In the genomic region with DNA sequence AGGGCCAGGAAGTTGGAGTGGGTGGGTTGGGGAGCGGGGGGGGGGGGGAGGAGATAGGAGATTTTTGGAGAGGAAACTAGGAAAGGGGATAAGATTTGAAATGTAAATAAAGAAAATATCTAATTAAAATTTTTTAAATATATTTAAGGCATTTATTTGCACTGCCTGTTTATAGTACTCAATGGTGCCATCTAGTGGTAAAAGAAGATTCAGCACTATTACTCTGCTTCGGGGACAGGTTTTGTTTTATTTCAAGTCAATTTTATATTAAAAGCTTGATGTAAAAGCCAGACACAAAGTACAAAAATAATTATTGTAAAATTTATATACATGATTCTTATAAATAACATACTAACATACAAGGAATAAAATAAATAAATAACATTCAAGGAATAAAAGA, we compare ENCODE assay signal across 8 mouse cellular contexts.
DNase-seq lines count a peak whose midpoint lies in the region; ATAC-seq and TF ChIP-seq lines count a peak whose summit lies in the region.

No protein-coding gene starts in this region.

- no peak for ATAC-seq in liver, postnatal 0 days
- ATAC-seq in liver, embryonic 11.5 days (replicated peaks; ENCODE audit: low FRiP score): no peak

- H3K27ac ChIP-seq in gastrocnemius, adult 2 months: no peak overlapping the region
- H3K27ac ChIP-seq in liver, postnatal 0 days (ENCODE audit: low read depth): no peak overlapping the region
- H3K27ac ChIP-seq in liver, embryonic 11.5 days (ENCODE audit: low read depth, low read length): no peak overlapping the region

- no peak overlapping the region for H3K4me3 ChIP-seq in gastrocnemius, adult 2 months
- no peak overlapping the region for H3K4me3 ChIP-seq in liver, postnatal 0 days (ENCODE audit: low read depth, low read length)
- H3K4me3 ChIP-seq in liver, embryonic 11.5 days (ENCODE audit: low read depth, low read length): no peak overlapping the region

- no peaks in the 10 kb centered on the region for H3K27me3 ChIP-seq in liver, postnatal 0 days (ENCODE audit: insufficient read depth, low read length)
- H3K27me3 ChIP-seq in liver, embryonic 11.5 days (replicated peaks; ENCODE audit: control insufficient read depth, insufficient read depth, low read length): no peaks in the 10 kb centered on the region

- 51% methylated on average over 2 of the region's 2 CpGs for WGBS in liver, postnatal 0 days (ENCODE audit: insufficient replicate concordance)
- 54% methylated on average over 2 of the region's 2 CpGs for WGBS in liver, embryonic 11.5 days

- no peak for TF ChIP-seq EP300 in liver, postnatal 0 days (IDR thresholded peaks at IDR 0.05; ENCODE audit: low read depth)

- H3K9ac ChIP-seq in liver, postnatal 0 days (replicated peaks): no peak overlapping the region
- no peak overlapping the region for H3K9ac ChIP-seq in liver, embryonic 11.5 days (ENCODE audit: low read depth, low read length)

- no peaks in the 10 kb centered on the region for H3K9me3 ChIP-seq in liver, postnatal 0 days (ENCODE audit: low read length)
- no peaks in the 10 kb centered on the region for H3K9me3 ChIP-seq in liver, embryonic 11.5 days (ENCODE audit: control insufficient read depth, low read length)

- peaks cover 2% of the 10 kb centered on the region; the same call in 1 of the 2 replicates for H3K36me3 ChIP-seq in liver, postnatal 0 days (replicated peaks; ENCODE audit: insufficient read depth, low read length)
- H3K36me3 ChIP-seq in liver, embryonic 11.5 days (ENCODE audit: control insufficient read depth, insufficient read depth, low read length): no peaks in the 10 kb centered on the region

- 0 out of 2 replicates have a peak, but pooled peaks cover 4% of the 10 kb centered on the region for H3K4me1 ChIP-seq in liver, postnatal 0 days (ENCODE audit: insufficient read depth)
- H3K4me1 ChIP-seq in liver, embryonic 11.5 days (replicated peaks; ENCODE audit: control insufficient read depth, insufficient read depth, low read length): no peaks in the 10 kb centered on the region

- no peak for DNase-seq in gastrocnemius, adult 2 months
- DNase-seq in gastrocnemius, postnatal 14 days: no peak
- DNase-seq in liver, postnatal 0 days: no peak
- DNase-seq in liver, embryonic 11.5 days (ENCODE audit: low spot score): no peak
- peak; percentile 21 for DNase-seq in R1 (ENCODE audit: low read depth, low spot score)
- DNase-seq in naive thymus-derived CD4-positive, alpha-beta T cell, adult 2 months (ENCODE audit: low read depth): peak; percentile 75
- no peak for DNase-seq in frontal cortex, postnatal 14 days (ENCODE audit: low spot score in 2 of 2)
- DNase-seq in right cerebral cortex, postnatal 10 days (ENCODE audit: low spot score in 2 of 2): no peak

- intact Hi-C loops in gastrocnemius, adult 2 months (cut with DNase I): loop anchor here (1.0 to 5.0 kb wide), 2 partner anchors 170 to 244 kb away; no protein-coding TSS in a partner anchor
- intact Hi-C loops in gastrocnemius, postnatal 14 days (cut with DNase I; ENCODE audit: low total_unique reads): loop anchor here (2.0 kb wide), 1 partner anchor 171 kb away; no protein-coding TSS in a partner anchor

- no peak overlapping the region for H3K4me2 ChIP-seq in liver, postnatal 0 days (ENCODE audit: low read depth, low read length)
- no peak overlapping the region for H3K4me2 ChIP-seq in liver, embryonic 11.5 days

- TF ChIP-seq CTCF in gastrocnemius, adult 2 months (IDR thresholded peaks at IDR 0.05): peak; percentile 80
- TF ChIP-seq CTCF in liver, postnatal 0 days (IDR thresholded peaks at IDR 0.05; ENCODE audit: low read depth): peak; percentile 59

Comparison
In these comparisons a context has a peak if more than half of its experiments do, and no peak if none do; other contexts are left out.
1. DNase-seq: peak in R1 (single experiment) and naive thymus-derived CD4-positive, alpha-beta T cell, adult 2 months (single experiment); none in gastrocnemius, adult 2 months (single experiment), gastrocnemius, postnatal 14 days (single experiment), liver, postnatal 0 days (single experiment), liver, embryonic 11.5 days (single experiment), frontal cortex, postnatal 14 days (0 of 2) and right cerebral cortex, postnatal 10 days (0 of 2).